Mouse (Mus musculus): ENCODE data around the gene Gtpbp3. TPM values are rescaled to one million over a fixed set of nuclear protein-coding genes. Genes with fewer than 3 reads are reported as not detected.

Gtpbp3 gene
- polyA plus RNA-seq, 1 experiment from 2014 or later, result 12.5 TPM

DNA sequence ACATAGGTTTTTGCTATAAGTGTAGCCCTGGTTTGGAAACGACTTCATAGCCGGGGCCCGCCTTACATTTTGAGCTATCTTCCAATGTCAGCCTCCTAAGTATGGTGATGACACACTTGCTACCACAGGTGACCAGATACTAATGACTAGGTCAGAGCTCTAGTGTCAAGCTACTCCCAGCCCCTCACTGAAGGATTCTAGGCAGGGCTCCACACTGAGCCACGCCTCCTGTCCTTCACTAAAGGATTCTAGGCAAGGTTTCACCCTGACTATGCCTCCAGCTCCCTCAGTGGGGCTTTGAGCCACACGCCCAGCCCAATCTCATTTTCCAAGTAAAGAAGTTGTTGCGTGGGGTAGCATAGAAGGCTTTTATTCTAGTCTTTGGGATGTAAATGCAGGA is 27.2 kb upstream of the Gtpbp3 start:
- no peak overlapping the region for H3K27ac ChIP-seq (ENCODE audit: low read length)
- H3K4me2 ChIP-seq (ENCODE audit: low read length), result no peak overlapping the region
- no peaks in the 10 kb centered on the region for H3K9me3 ChIP-seq (replicated peaks; ENCODE audit: control insufficient read depth, low read length, poor library complexity, severe bottlenecking)
- peaks cover 34% of the 10 kb centered on the region for H3K4me1 ChIP-seq (ENCODE audit: control insufficient read depth, insufficient read depth, low read length)
- no peak for ATAC-seq
- no peak overlapping the region for H3K9ac ChIP-seq (ENCODE audit: low read depth, low read length)
- peaks cover 20% of the 10 kb centered on the region for H3K36me3 ChIP-seq (ENCODE audit: control insufficient read depth, insufficient read depth, low read length)
- no peak overlapping the region for H3K4me3 ChIP-seq (ENCODE audit: low read depth, low read length)
- 92% methylated on average over 6 of the region's 6 CpGs for whole genome bisulfite sequencing
- H3K27me3 ChIP-seq (ENCODE audit: control insufficient read depth, insufficient read depth, low read depth, low read length), result no peaks in the 10 kb centered on the region

DNA sequence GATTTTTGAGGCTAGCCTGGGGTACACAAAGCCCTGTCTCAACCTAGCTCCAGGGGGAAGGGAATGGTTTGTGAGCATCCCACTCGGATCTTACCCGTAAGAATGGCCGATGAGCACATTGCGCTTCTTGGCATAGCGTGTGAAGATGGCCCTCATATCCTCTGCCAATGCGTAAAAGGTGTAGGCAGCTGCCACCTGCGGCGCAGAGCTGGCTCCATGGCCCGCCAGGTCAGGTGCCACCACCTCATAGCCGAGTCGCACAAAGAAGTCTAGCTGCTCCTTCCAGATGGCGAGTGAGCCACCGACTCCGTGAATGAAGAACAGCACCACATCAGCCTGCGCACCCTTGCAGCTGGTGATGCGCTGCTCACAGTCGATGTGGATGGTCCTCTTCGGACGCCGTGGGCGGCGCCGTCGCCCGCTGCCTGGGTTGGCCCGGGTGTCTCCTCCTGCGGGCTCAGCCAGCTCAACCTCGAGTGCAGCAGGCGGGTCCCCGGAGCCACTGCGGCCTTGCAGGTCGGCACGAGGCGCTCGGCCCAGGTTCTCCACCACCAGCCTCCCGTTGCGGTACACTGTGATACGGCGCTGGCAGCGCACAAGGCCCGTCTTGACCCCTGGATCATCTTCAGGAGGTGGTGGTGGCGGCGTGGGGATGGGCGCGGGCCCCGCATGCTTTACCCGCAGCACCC is 26.6 kb upstream of the Gtpbp3 start:
- H3K9me3 ChIP-seq (replicated peaks; ENCODE audit: control insufficient read depth, low read length, poor library complexity, severe bottlenecking), result no peaks in the 10 kb centered on the region
- H3K27ac ChIP-seq (ENCODE audit: low read length), result no peak overlapping the region
- WGBS, result 76% methylated on average over 47 of the region's 47 CpGs
- no peaks in the 10 kb centered on the region for H3K27me3 ChIP-seq (ENCODE audit: control insufficient read depth, insufficient read depth, low read depth, low read length)
- ATAC-seq, result no peak
- H3K4me3 ChIP-seq (ENCODE audit: low read depth, low read length), result no peak overlapping the region
- H3K4me1 ChIP-seq (ENCODE audit: control insufficient read depth, insufficient read depth, low read length), result peaks cover 38% of the 10 kb centered on the region
- H3K9ac ChIP-seq (ENCODE audit: low read depth, low read length), result peak overlapping the region; percentile 30; the same call in 1 of the 2 replicates
- peaks cover 20% of the 10 kb centered on the region for H3K36me3 ChIP-seq (ENCODE audit: control insufficient read depth, insufficient read depth, low read length)
- H3K4me2 ChIP-seq (ENCODE audit: low read length), result no peak overlapping the region; the same call in 1 of the 2 replicates

DNA sequence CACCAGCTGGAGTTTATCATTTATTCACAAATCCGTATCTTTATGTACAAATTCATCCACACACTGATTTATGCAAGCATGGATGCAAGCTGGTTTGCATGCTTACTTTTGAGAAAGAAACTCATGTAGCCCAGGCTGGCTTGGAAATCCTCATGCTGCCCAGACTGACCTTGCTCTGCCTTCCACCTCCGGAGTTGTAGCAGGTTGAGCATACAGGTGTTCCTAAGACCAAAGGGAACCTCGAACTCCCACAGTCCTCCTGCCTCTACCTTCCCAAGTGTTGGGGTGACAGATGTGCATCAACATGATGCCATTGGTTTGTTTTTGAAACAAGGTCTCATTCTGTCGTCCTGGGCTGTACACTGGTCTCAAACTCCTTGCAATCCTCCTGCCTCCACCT is 25.7 kb upstream of the Gtpbp3 start:
- no peaks in the 10 kb centered on the region for H3K27me3 ChIP-seq (ENCODE audit: control insufficient read depth, insufficient read depth, low read depth, low read length)
- H3K4me2 ChIP-seq (ENCODE audit: low read length), result peak overlapping the region; percentile 82
- 79% methylated on average over 4 of the region's 4 CpGs for WGBS
- H3K9me3 ChIP-seq (replicated peaks; ENCODE audit: control insufficient read depth, low read length, poor library complexity, severe bottlenecking), result no peaks in the 10 kb centered on the region
- H3K4me1 ChIP-seq (ENCODE audit: control insufficient read depth, insufficient read depth, low read length), result peaks cover 38% of the 10 kb centered on the region
- peaks cover 14% of the 10 kb centered on the region for H3K36me3 ChIP-seq (ENCODE audit: control insufficient read depth, insufficient read depth, low read length)
- no peak overlapping the region for H3K27ac ChIP-seq (ENCODE audit: low read length)
- H3K4me3 ChIP-seq (ENCODE audit: low read depth, low read length), result peak overlapping the region; percentile 89
- no peak for ATAC-seq
- peak overlapping the region; percentile 93 for H3K9ac ChIP-seq (ENCODE audit: low read depth, low read length)

DNA sequence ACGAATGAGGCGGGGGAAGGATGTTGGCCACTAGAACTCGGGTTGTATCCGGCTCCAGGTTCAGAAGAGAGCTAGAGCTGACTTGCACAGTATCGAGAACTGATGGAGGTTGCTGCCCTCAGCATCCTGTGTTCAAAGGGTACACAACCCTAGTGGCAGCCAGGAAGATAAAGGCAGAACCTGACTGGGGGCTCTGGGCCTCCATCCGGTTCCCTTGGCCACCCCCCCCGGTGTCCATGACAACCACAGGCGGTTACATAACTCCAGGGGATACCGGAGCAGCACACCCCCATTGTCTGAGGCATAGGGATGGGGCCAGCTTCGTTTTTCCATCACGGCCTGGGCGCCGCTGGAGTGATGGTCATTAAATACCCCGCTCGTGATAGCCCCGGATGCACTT is 25.1 kb upstream of the Gtpbp3 start:
- Histone ChIP-seq H3K27me3 (ENCODE audit: control insufficient read depth, insufficient read depth, low read depth, low read length) (no peaks in the 10 kb centered on the region), H3K9me3 (replicated peaks; ENCODE audit: control insufficient read depth, low read length, poor library complexity, severe bottlenecking) (no peaks in the 10 kb centered on the region), H3K4me3 (ENCODE audit: low read depth, low read length) (peak overlapping the region; percentile 89), H3K27ac (ENCODE audit: low read length) (peak overlapping the region; percentile 86), H3K4me2 (ENCODE audit: low read length) (peak overlapping the region; percentile 82), H3K4me1 (ENCODE audit: control insufficient read depth, insufficient read depth, low read length) (peaks cover 38% of the 10 kb centered on the region), H3K36me3 (ENCODE audit: control insufficient read depth, insufficient read depth, low read length) (peaks cover 14% of the 10 kb centered on the region), H3K9ac (ENCODE audit: low read depth, low read length) (peak overlapping the region; percentile 93)
- 3% methylated on average over 16 of the region's 16 CpGs for WGBS
- ATAC-seq, result peak; percentile 0; the same call in 1 of the 2 replicates

DNA sequence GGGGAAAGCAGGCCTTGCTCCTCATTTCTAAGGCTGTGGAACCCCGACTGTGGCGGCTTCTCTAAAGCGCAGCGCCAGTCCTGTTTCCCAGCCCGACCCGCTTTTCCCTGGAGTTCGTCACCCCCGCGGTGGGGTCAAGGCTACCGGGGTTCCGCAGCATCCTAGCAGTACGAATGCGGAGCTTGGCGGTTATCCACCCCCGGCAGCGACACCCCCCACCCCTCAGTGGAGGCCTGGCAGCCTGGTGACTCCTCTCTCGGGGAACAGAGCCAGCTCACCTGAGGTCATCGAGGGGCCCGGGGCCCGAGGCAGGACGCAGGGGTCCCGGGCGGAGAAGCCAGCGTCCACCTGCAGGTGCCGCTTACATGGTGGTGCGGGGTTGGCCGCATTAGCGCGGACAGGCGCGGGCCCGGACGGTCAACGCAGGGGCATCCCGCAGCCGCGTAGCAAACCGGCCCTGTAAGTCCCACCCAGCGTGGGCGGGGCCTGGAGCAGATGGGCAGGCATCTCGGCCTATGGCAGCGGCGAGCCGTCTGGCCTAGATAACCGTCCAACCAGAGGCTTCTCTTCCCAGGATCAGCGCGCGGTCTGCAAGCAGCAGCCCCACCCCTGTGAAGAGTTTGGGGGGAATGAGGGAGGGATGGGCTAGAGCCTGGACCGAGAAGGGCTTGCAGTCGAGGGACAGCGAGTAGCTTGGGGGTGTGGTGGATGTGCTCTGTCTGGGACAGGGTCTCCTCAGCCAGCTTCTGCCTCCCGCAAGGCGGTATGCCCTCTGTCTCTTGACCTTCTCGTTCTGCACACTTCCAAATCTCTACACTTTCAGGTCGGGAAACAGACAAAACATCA is 24.5 kb upstream of the Gtpbp3 start, which contains the start of gene Abhd8:
TSS of gene Abhd8 (minus strand) at position 468 of the 846 bp plus-strand sequence.
- H3K9me3 ChIP-seq (replicated peaks; ENCODE audit: control insufficient read depth, low read length, poor library complexity, severe bottlenecking), result no peaks in the 10 kb centered on the region
- peaks cover 11% of the 10 kb centered on the region for H3K36me3 ChIP-seq (ENCODE audit: control insufficient read depth, insufficient read depth, low read length)
- H3K4me1 ChIP-seq (ENCODE audit: control insufficient read depth, insufficient read depth, low read length), result peaks cover 38% of the 10 kb centered on the region
- no peaks in the 10 kb centered on the region for H3K27me3 ChIP-seq (ENCODE audit: control insufficient read depth, insufficient read depth, low read depth, low read length)
- ATAC-seq, result peak; percentile 83
- H3K9ac ChIP-seq (ENCODE audit: low read depth, low read length), result peak within 1 kb of the TSS; percentile 93
- H3K4me2 ChIP-seq (ENCODE audit: low read length), result peak within 1 kb of the TSS; percentile 82
- under 1% methylated on average over 55 of the region's 55 CpGs for WGBS
- peak within 1 kb of the TSS; percentile 89 for H3K4me3 ChIP-seq (ENCODE audit: low read depth, low read length)
- H3K27ac ChIP-seq (ENCODE audit: low read length), result peak within 1 kb of the TSS; percentile 86

DNA sequence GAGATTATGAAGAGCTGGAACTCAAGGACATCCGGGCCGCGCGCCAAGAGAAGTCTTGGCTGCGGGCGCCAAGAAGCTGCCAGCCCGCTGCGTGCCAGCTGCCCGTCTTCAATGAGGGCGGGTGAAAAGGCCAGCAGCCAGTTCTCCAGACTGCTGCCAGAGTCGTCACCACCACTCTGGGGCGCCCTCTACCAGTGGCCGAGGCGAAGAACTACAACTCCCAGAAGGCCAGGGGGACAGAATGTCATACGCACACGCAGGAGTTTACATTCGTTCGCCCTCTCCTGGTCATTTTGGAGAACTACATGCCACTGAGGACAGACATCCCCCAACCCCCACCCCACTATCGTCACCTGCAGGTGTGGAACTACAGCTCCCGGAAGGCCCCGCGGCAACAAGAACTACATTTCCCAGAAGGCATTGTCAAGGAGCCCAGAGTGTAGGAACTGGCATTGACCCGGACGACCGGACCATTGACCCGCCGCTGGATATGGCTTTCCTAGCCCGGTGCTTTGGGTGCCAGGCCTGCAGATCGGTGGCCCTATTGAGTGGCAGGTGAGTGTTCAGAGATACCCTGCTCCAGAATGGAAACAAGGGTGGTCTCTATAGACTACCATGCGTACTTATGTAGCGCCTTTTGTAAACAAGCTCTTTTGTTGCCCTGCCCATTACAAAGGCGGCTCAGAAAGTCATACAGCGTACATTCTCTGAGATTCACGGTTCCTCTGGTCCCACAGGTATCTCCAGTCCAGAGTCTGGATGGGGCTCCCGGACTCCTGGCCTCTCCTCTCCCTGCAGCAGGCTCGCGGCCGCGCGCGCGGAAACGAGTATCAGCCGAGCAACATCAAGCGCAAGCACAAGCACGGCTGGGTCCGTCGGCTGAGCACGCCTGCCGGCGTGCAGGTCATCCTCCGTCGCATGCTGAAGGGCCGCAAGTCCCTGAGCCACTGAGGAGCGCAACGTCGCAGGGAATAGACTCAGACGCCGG is 23.1 kb upstream of the Gtpbp3 start, which contains the start of gene Mrpl34:
TSS of gene Mrpl34 (plus strand) at position 447 of the 988 bp plus-strand sequence.
- Histone ChIP-seq H3K4me3 (ENCODE audit: low read depth, low read length) (peak within 1 kb of the TSS; percentile 89), H3K4me1 (ENCODE audit: control insufficient read depth, insufficient read depth, low read length) (peaks cover 39% of the 10 kb centered on the region), H3K27me3 (ENCODE audit: control insufficient read depth, insufficient read depth, low read depth, low read length) (no peaks in the 10 kb centered on the region), H3K9me3 (replicated peaks; ENCODE audit: control insufficient read depth, low read length, poor library complexity, severe bottlenecking) (no peaks in the 10 kb centered on the region), H3K36me3 (ENCODE audit: control insufficient read depth, insufficient read depth, low read length) (peaks cover 7% of the 10 kb centered on the region), H3K9ac (ENCODE audit: low read depth, low read length) (peak within 1 kb of the TSS; percentile 93), H3K4me2 (ENCODE audit: low read length) (peak within 1 kb of the TSS; percentile 95), H3K27ac (ENCODE audit: low read length) (peak within 1 kb of the TSS; percentile 86)
- peak; percentile 71 for ATAC-seq
- WGBS, result under 1% methylated on average over 59 of the region's 59 CpGs

DNA sequence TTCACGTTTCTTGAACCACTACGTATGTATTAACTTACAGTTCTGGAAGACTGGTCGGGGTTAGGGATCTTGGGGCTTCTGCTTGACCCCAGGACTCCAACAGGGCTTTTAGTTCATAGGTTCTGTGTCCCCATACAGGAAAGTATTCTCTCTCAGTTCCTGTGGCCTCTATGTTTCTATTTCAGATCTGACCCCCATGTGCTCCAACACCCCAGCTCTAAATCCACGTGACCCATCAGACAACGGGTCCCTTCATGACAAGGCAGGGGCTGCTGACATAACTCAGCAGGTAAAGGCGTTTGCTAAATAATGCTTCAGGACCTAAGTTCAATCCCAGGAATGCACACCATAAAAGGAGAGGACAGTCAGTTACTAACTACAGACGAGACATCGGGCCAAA is 22.2 kb upstream of the Gtpbp3 start:
- peaks cover 45% of the 10 kb centered on the region for H3K4me1 ChIP-seq (ENCODE audit: control insufficient read depth, insufficient read depth, low read length)
- WGBS, result 82% methylated on average over 8 of the region's 8 CpGs
- no peaks in the 10 kb centered on the region for H3K9me3 ChIP-seq (replicated peaks; ENCODE audit: control insufficient read depth, low read length, poor library complexity, severe bottlenecking)
- H3K27me3 ChIP-seq (ENCODE audit: control insufficient read depth, insufficient read depth, low read depth, low read length), result no peaks in the 10 kb centered on the region
- peaks cover 7% of the 10 kb centered on the region for H3K36me3 ChIP-seq (ENCODE audit: control insufficient read depth, insufficient read depth, low read length)
- peak overlapping the region; percentile 89; the same call in 1 of the 2 replicates for H3K4me3 ChIP-seq (ENCODE audit: low read depth, low read length)
- H3K9ac ChIP-seq (ENCODE audit: low read depth, low read length), result no peak overlapping the region; the same call in 1 of the 2 replicates
- H3K27ac ChIP-seq (ENCODE audit: low read length), result no peak overlapping the region
- peak overlapping the region; percentile 95 for H3K4me2 ChIP-seq (ENCODE audit: low read length)
- ATAC-seq, result no peak

DNA sequence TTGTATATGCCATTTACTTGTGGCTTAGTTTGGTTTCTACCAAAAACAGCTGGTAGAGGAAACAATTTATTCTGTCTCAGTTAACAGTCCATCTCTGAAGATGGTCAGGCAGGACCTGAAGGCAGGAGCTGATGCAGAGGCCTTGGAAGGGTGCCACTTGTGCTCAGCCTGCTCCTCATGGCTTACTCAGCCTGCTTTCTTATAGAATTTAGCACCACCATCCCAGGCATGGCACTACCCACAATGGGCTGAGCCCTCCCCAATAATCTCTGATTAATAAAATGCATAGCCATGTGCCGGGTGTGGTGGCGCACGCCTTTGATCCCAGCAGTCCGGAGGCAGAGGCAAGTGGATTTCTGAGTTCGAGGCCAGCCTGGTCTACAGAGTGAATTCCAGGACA is 21.7 kb upstream of the Gtpbp3 start:
- Histone ChIP-seq H3K4me3 (ENCODE audit: low read depth, low read length) (no peak overlapping the region), H3K9ac (ENCODE audit: low read depth, low read length) (no peak overlapping the region), H3K27me3 (ENCODE audit: control insufficient read depth, insufficient read depth, low read depth, low read length) (no peaks in the 10 kb centered on the region), H3K27ac (ENCODE audit: low read length) (no peak overlapping the region), H3K36me3 (ENCODE audit: control insufficient read depth, insufficient read depth, low read length) (peaks cover 2% of the 10 kb centered on the region), H3K4me1 (ENCODE audit: control insufficient read depth, insufficient read depth, low read length) (peaks cover 42% of the 10 kb centered on the region), H3K9me3 (replicated peaks; ENCODE audit: control insufficient read depth, low read length, poor library complexity, severe bottlenecking) (no peaks in the 10 kb centered on the region), H3K4me2 (ENCODE audit: low read length) (no peak overlapping the region)
- WGBS, result 96% methylated on average over 5 of the region's 5 CpGs
- no peak for ATAC-seq
